Mouse (Mus musculus): ENCODE measurements around the gene Olfr399. TPM values are rescaled to one million over a fixed set of nuclear protein-coding genes. Genes with fewer than 3 reads are reported as not detected.

Gene Olfr399
- polyA plus RNA-seq (2012; ENCODE audit: low replicate concordance) = not detected in 2 replicates

DNA sequence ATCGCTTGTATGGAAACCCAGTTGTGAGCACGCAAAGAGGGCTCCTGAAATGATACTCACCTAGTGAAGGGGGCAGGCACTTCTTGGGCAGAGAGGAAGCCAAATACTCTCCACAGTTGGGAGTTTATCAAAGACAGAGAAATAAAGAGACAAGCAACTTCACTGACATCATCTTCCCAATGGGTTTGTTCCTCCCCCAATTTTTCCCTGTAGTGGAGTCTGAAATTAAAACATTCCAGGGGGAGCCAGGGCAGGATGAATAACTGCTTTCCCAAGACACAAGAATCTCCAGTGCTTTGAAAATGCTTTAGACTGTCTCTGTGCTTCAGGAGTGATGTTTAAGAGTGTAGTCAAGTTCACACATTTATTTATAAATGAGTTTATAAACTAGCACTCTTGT, at the start of gene Olfr399, which contains the start of gene Olfr139:
Olfr399 (minus strand) TSS at position 165 of the 400 bp plus-strand sequence.
Olfr139 (minus strand) TSS at position 101 of the 400 bp plus-strand sequence.

DNA sequence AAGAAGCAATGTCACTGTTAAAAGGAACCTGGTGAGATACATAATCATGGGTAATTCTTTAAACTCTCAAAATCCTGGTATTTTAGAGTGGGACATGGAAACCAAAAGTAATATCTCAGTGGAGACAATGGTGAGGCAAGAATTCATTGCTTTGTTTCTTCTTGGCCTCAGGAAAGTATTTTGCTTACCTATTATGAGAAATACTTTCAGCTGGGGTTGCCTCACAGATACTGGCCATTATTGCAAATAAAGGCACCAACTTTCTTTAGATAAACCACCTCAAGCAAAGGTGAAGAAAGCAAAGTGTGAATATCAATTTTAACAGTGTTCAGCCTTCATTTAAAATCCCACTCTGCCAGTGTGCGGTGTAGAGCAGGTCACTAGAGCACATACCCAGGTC, 13.2 kb upstream of the Olfr399 start, which contains the start of gene Zfp616:
Zfp616 (plus strand) TSS at position 301 of the 400 bp plus-strand sequence.

Other genes with a start within 250 kb of the Olfr399 start
- gene Olfr392, start 239.6 kb downstream of the Olfr399 start, polyA plus RNA-seq (2012; ENCODE audit: low replicate concordance) = not detected in 2 replicates
- gene Olfr393, start 205.2 kb downstream of the Olfr399 start, polyA plus RNA-seq (2012; ENCODE audit: low replicate concordance) = not detected in 2 replicates
- not detected in 2 replicates for gene Olfr394, start 165.8 kb downstream of the Olfr399 start, polyA plus RNA-seq (2012; ENCODE audit: low replicate concordance)
- gene Olfr395, start 147.3 kb downstream of the Olfr399 start, polyA plus RNA-seq (2012; ENCODE audit: low replicate concordance) = not detected in 2 replicates
- gene Olfr23, start 119.9 kb downstream of the Olfr399 start, polyA plus RNA-seq (2012; ENCODE audit: low replicate concordance) = not detected in 2 replicates
- gene Olfr397, start 95.8 kb downstream of the Olfr399 start, polyA plus RNA-seq (2012; ENCODE audit: low replicate concordance) = not detected in 2 replicates
- not detected in 2 replicates for gene Olfr398, start 66.2 kb downstream of the Olfr399 start, polyA plus RNA-seq (2012; ENCODE audit: low replicate concordance)
- gene Olfr139, start 64 bp downstream of the Olfr399 start, polyA plus RNA-seq (2012; ENCODE audit: low replicate concordance) = not detected in 2 replicates
- gene Zfp616, start 13.3 kb upstream of the Olfr399 start, polyA plus RNA-seq (2012; ENCODE audit: low replicate concordance) = not detected in 2 replicates
- gene Olfr401, start 57.1 kb upstream of the Olfr399 start, polyA plus RNA-seq (2012; ENCODE audit: low replicate concordance) = not detected in 2 replicates
- gene Olfr402, start 96.9 kb upstream of the Olfr399 start, polyA plus RNA-seq (2012; ENCODE audit: low replicate concordance) = not detected in 2 replicates
- gene Olfr403, start 129.6 kb upstream of the Olfr399 start, polyA plus RNA-seq (2012; ENCODE audit: low replicate concordance) = 0.04 TPM in 1 of 2 replicates, not detected in the other
- not detected in 2 replicates for gene Olfr43, start 154.8 kb upstream of the Olfr399 start, polyA plus RNA-seq (2012; ENCODE audit: low replicate concordance)
- gene Olfr406, start 203.2 kb upstream of the Olfr399 start, polyA plus RNA-seq (2012; ENCODE audit: low replicate concordance) = not detected in 2 replicates
- gene Olfr59, start 227.1 kb upstream of the Olfr399 start, polyA plus RNA-seq (2012; ENCODE audit: low replicate concordance) = not detected in 2 replicates

Measured in hematopoietic multipotent progenitor cell, adult 10-12 weeks (in vitro differentiated cells).